Mouse (Mus musculus): ENCODE measurements at regions not wholly inside any gene's neighbourhood (a gene's known extent, or its start where the extent isn't known, plus 50 kb on each side); places are given as distances from the start of the nearest gene placed in this dataset.
"Not testable (repeated sequence)": the region's sequence is repeated elsewhere in the genome, so short reads cannot be mapped to it uniquely, and the experiment has no call there.

DNA sequence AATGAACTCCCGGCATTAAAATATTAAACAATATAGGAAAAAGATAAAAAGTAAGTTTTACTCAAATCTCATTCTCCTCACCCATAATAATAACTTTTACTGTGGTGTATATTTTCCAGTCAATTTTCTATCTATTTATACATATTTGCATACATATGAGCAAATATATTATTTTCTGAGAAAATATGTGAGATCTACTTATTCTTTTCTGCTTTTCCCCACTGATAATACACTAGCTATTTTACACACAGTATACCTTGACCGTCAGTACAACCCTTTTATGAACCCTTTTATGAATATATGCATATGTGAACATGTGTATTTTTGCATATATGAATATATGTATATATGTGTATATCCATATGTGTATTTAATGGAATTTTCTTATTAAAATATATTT lies 77.2 kb upstream of the Cwc22 start:
- Histone ChIP-seq H3K27me3 (ENCODE audit: control insufficient read depth, insufficient read depth, low read length) (no peaks in the 10 kb centered on the region), H3K9ac (ENCODE audit: low read depth, low read length) (no peak overlapping the region), H3K4me3 (ENCODE audit: low read depth, low read length) (no peak overlapping the region), H3K4me2 (no peak overlapping the region), H3K36me3 (ENCODE audit: control insufficient read depth, insufficient read depth, low read length) (no peaks in the 10 kb centered on the region), H3K4me1 (ENCODE audit: control insufficient read depth, insufficient read depth, low read length) (no peaks in the 10 kb centered on the region), H3K27ac (ENCODE audit: low read depth, low read length) (no peak overlapping the region), H3K9me3 (replicated peaks; ENCODE audit: control insufficient read depth, low read length) (no peaks in the 10 kb centered on the region)
- no peak for ATAC-seq (replicated peaks; ENCODE audit: insufficient number of reproducible peaks, low FRiP score, low TSS enrichment)
- WGBS (ENCODE audit: insufficient replicate concordance) = 76% methylated on average over 2 of the region's 2 CpGs

DNA sequence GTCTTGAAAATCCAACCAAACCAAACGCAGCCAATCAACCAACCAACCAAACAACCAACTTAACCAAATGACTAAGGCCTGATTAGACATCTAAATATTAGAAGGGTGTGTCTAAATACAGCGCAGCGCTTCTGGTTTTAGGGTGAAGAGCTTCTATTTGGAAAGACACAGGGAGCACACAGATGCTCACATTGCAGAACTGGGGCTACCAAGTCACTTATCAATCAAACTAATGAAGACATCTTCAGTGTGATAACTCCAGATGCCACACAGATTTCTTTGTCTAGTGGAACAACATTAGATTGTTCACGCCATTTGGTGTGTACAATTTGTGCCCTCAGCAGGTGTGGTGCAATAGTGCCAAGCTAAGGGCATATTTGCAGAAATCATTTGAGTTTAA lies 76.6 kb upstream of the Cwc22 start:
- WGBS (ENCODE audit: insufficient replicate concordance) = 75% methylated on average over 4 of the region's 4 CpGs
- Histone ChIP-seq H3K27ac (ENCODE audit: low read depth, low read length) (no peak overlapping the region), H3K4me2 (no peak overlapping the region), H3K36me3 (ENCODE audit: control insufficient read depth, insufficient read depth, low read length) (no peaks in the 10 kb centered on the region), H3K4me1 (ENCODE audit: control insufficient read depth, insufficient read depth, low read length) (no peaks in the 10 kb centered on the region), H3K4me3 (ENCODE audit: low read depth, low read length) (no peak overlapping the region), H3K9ac (ENCODE audit: low read depth, low read length) (no peak overlapping the region), H3K9me3 (replicated peaks; ENCODE audit: control insufficient read depth, low read length) (no peaks in the 10 kb centered on the region), H3K27me3 (ENCODE audit: control insufficient read depth, insufficient read depth, low read length) (no peaks in the 10 kb centered on the region)
- ATAC-seq (replicated peaks; ENCODE audit: insufficient number of reproducible peaks, low FRiP score, low TSS enrichment) = no peak

DNA sequence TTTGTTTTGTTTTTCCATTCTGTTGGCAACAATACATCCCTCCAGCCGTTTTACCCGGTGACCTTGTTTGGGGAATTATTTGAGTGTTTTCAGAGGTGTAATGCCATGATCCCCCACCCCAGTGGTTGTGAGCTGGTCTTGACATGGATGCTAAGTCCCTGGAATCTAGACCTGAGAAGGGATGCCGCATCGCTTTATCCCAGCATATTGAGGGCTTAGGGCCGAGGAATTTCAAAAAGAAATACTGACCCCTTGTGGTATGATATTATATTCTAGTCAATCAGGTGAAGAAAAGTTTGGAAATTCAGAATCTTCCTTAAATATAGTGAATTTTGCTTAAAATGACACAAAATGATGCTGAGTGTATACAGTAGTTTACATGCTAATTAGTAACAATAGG lies 75.7 kb upstream of the Cwc22 start:
- Histone ChIP-seq H3K4me2 (no peak overlapping the region), H3K36me3 (ENCODE audit: control insufficient read depth, insufficient read depth, low read length) (no peaks in the 10 kb centered on the region), H3K27me3 (ENCODE audit: control insufficient read depth, insufficient read depth, low read length) (no peaks in the 10 kb centered on the region), H3K4me1 (ENCODE audit: control insufficient read depth, insufficient read depth, low read length) (no peaks in the 10 kb centered on the region), H3K9ac (ENCODE audit: low read depth, low read length) (no peak overlapping the region), H3K27ac (ENCODE audit: low read depth, low read length) (no peak overlapping the region), H3K9me3 (replicated peaks; ENCODE audit: control insufficient read depth, low read length) (no peaks in the 10 kb centered on the region), H3K4me3 (ENCODE audit: low read depth, low read length) (no peak overlapping the region)
- WGBS (ENCODE audit: insufficient replicate concordance) = 32% methylated on average over 5 of the region's 5 CpGs
- ATAC-seq (replicated peaks; ENCODE audit: insufficient number of reproducible peaks, low FRiP score, low TSS enrichment) = no peak

DNA sequence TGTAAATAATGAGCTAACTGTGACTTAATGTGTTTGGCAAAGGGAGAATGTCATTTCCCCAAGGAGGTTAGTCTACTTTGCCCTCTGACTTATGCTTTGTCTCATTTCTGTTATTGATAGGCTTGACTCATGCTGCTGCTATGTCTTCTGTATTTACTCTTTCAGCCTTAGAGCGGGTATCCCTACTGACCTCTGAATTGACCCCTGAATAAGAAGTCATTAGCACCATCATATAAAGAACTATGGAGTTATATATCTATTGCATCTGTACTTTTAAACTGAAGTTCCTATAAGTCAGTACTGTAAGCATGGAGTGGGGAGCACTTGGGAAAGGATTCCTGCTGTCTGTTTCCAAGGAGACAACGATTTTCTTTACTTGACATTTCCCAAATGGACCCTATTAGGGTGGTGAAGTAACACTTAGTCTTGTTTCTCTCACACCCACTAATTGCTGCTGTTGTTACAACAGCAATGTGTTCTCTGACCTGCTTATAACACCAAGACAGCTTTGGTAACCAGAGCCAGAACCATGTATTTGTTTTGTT lies 75.3 kb upstream of the Cwc22 start:
- ATAC-seq (replicated peaks; ENCODE audit: insufficient number of reproducible peaks, low FRiP score, low TSS enrichment) = no peak

DNA sequence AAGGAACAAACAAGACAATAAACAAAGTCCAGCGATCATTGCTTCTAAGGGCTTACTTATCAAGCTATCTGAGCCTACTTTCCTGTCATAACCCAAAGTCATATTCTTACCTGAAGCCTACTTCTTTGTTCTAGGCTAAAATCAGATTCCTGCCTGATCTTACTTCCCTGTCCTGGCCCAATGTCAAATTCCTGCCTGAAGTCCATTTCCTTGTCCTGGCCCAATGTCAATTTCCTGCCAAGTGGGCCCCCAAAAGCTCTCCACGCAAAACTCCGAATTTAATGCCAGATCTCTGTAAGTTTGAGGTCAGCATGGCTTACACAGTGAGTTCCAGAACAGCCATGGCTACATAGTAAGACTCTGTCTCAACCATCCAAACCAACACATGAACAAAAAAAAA lies 74.3 kb upstream of the Cwc22 start:
- Histone ChIP-seq H3K4me3 (ENCODE audit: low read depth, low read length) (no peak overlapping the region), H3K9me3 (replicated peaks; ENCODE audit: control insufficient read depth, low read length) (no peaks in the 10 kb centered on the region), H3K4me2 (no peak overlapping the region), H3K36me3 (ENCODE audit: control insufficient read depth, insufficient read depth, low read length) (no peaks in the 10 kb centered on the region), H3K27ac (ENCODE audit: low read depth, low read length) (no peak overlapping the region), H3K27me3 (ENCODE audit: control insufficient read depth, insufficient read depth, low read length) (no peaks in the 10 kb centered on the region), H3K9ac (ENCODE audit: low read depth, low read length) (no peak overlapping the region), H3K4me1 (ENCODE audit: control insufficient read depth, insufficient read depth, low read length) (no peaks in the 10 kb centered on the region)
- no peak for ATAC-seq (replicated peaks; ENCODE audit: insufficient number of reproducible peaks, low FRiP score, low TSS enrichment)
- 84% methylated on average over 3 of the region's 3 CpGs for WGBS (ENCODE audit: insufficient replicate concordance)

More for the DNA sequence above, 75.3 kb upstream of the Cwc22 start:
- Histone ChIP-seq H3K4me2 (no peak overlapping the region), H3K9ac (ENCODE audit: low read depth, low read length) (no peak overlapping the region), H3K36me3 (ENCODE audit: control insufficient read depth, insufficient read depth, low read length) (no peaks in the 10 kb centered on the region), H3K27ac (ENCODE audit: low read depth, low read length) (no peak overlapping the region), H3K4me3 (ENCODE audit: low read depth, low read length) (no peak overlapping the region), H3K27me3 (ENCODE audit: control insufficient read depth, insufficient read depth, low read length) (no peaks in the 10 kb centered on the region), H3K4me1 (ENCODE audit: control insufficient read depth, insufficient read depth, low read length) (no peaks in the 10 kb centered on the region), H3K9me3 (replicated peaks; ENCODE audit: control insufficient read depth, low read length) (no peaks in the 10 kb centered on the region)
- 61% methylated on average over 2 of the region's 2 CpGs for WGBS (ENCODE audit: insufficient replicate concordance)

DNA sequence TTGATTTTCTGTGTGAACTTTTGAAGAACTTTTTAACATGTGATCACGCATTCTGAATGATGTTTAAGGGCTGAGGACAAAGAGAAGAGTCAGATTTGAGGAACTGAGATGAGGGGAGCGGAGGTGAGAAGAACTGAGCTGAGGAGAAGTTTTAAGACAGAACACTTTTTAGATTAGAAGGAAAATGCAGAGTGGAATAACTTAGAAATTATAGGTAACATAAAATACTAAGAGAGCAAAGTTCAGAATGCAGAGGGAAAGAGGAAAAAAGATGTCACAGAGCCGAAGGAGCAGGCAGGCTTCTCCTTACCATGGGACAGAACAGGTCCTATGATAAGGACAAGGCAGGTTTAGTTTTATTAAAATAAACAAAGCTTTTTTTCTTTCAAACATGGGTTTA lies 73.7 kb upstream of the Cwc22 start:
- 85% methylated on average over 3 of the region's 3 CpGs for WGBS (ENCODE audit: insufficient replicate concordance)
- H3K4me3 ChIP-seq (ENCODE audit: low read depth, low read length) = no peak overlapping the region
- H3K9ac ChIP-seq (ENCODE audit: low read depth, low read length) = no peak overlapping the region
- no peak for ATAC-seq (replicated peaks; ENCODE audit: insufficient number of reproducible peaks, low FRiP score, low TSS enrichment)
- H3K4me2 ChIP-seq = no peak overlapping the region
- H3K9me3 ChIP-seq (replicated peaks; ENCODE audit: control insufficient read depth, low read length) = no peaks in the 10 kb centered on the region
- H3K36me3 ChIP-seq (ENCODE audit: control insufficient read depth, insufficient read depth, low read length) = no peaks in the 10 kb centered on the region
- H3K4me1 ChIP-seq (ENCODE audit: control insufficient read depth, insufficient read depth, low read length) = no peaks in the 10 kb centered on the region
- no peaks in the 10 kb centered on the region for H3K27me3 ChIP-seq (ENCODE audit: control insufficient read depth, insufficient read depth, low read length)
- no peak overlapping the region for H3K27ac ChIP-seq (ENCODE audit: low read depth, low read length)

DNA sequence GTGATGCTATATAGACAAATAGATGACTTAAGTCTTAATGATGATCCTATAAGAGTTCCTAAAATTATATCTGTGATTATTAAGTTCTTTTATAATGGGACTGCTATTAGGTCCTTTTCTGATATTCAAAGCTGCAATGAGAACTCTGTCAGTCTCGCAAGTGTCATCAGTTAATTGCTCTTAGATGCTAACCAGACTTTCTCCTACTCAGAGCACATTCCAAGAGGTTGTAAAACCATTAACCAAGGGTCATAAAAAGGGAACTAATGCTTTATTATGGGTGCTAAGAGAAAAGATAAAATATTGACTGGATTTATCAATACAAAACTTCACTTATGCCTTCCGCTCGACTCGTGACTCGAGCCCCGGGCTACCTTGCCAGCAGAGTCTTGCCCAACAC lies 66.3 kb upstream of the Cwc22 start:
- not testable (repeated sequence) for H3K4me1 ChIP-seq (ENCODE audit: control insufficient read depth, insufficient read depth, low read length); H3K9me3 ChIP-seq (replicated peaks; ENCODE audit: control insufficient read depth, low read length); H3K36me3 ChIP-seq (ENCODE audit: control insufficient read depth, insufficient read depth, low read length); H3K4me3 ChIP-seq (ENCODE audit: low read depth, low read length); H3K9ac ChIP-seq (ENCODE audit: low read depth, low read length); H3K27me3 ChIP-seq (ENCODE audit: control insufficient read depth, insufficient read depth, low read length); H3K4me2 ChIP-seq; ATAC-seq (replicated peaks; ENCODE audit: insufficient number of reproducible peaks, low FRiP score, low TSS enrichment); H3K27ac ChIP-seq (ENCODE audit: low read depth, low read length)
- WGBS (ENCODE audit: insufficient replicate concordance) = 95% methylated on average over 6 of the region's 6 CpGs

DNA sequence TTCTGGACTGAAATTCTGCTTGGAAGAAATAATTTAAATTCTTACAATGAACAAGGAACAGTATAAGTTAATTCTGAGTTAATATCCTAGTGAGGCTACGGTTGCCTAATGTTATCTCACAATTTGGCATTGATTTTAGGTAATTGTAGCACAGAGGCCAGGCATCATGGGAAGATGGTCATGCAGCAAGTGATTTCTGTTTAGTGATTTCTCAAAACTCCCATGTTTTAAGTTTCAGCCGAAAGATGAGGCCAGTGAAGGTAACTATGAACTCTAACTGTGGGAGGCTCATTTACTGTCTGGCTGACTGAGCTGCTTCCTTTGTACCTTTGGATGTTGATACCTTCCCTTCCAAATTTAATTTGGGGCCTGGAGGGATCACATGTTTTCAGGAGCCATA lies 65.6 kb upstream of the Cwc22 start:
- no peak overlapping the region for H3K27ac ChIP-seq (ENCODE audit: low read depth, low read length)
- H3K9me3 ChIP-seq (replicated peaks; ENCODE audit: control insufficient read depth, low read length) = no peaks in the 10 kb centered on the region
- 85% methylated on average over 2 of the region's 2 CpGs for WGBS (ENCODE audit: insufficient replicate concordance)
- no peak overlapping the region for H3K9ac ChIP-seq (ENCODE audit: low read depth, low read length)
- no peak overlapping the region for H3K4me2 ChIP-seq
- H3K4me3 ChIP-seq (ENCODE audit: low read depth, low read length) = no peak overlapping the region
- no peaks in the 10 kb centered on the region for H3K36me3 ChIP-seq (ENCODE audit: control insufficient read depth, insufficient read depth, low read length)
- no peaks in the 10 kb centered on the region for H3K4me1 ChIP-seq (ENCODE audit: control insufficient read depth, insufficient read depth, low read length)
- no peaks in the 10 kb centered on the region for H3K27me3 ChIP-seq (ENCODE audit: control insufficient read depth, insufficient read depth, low read length)
- ATAC-seq (replicated peaks; ENCODE audit: insufficient number of reproducible peaks, low FRiP score, low TSS enrichment) = no peak

DNA sequence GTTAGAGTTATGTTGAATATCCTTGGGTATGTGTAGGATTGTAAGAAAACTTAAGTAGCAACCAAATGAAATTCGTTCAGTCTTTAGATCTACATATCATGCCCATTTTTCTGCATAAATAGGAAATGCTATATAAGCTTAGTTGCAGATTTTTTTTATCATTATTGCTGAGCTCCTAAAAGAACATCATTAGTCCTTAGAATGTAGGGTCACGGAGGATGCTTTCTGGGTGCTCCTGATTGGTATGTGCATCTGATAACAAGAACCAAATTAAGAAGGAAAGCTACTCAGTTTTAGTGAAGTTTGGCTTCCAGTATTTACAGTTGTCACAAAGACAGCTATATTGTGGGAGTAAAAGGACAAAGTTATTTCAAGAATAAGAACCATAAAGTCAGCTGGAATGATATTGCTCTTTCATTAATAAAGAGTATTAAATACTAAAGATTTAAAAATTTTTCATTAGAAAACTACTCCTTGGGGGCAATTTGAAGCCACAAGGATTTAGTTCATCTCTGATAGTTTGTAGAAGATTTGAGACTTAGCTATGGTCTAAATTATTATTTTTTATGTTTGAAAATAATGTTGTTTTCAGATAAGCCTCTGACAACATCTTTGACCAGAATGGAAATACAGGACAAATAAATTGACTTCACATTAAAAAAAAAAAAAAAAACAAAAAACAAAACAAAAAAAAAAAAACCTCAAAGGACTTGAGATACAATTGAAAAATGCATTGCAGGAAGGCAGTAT lies 65.1 kb upstream of the Cwc22 start:
- Histone ChIP-seq H3K9me3 (replicated peaks; ENCODE audit: control insufficient read depth, low read length) (no peaks in the 10 kb centered on the region), H3K36me3 (ENCODE audit: control insufficient read depth, insufficient read depth, low read length) (no peaks in the 10 kb centered on the region), H3K27ac (ENCODE audit: low read depth, low read length) (no peak overlapping the region), H3K4me3 (ENCODE audit: low read depth, low read length) (no peak overlapping the region), H3K27me3 (ENCODE audit: control insufficient read depth, insufficient read depth, low read length) (no peaks in the 10 kb centered on the region), H3K4me2 (no peak overlapping the region), H3K9ac (ENCODE audit: low read depth, low read length) (no peak overlapping the region), H3K4me1 (ENCODE audit: control insufficient read depth, insufficient read depth, low read length) (no peaks in the 10 kb centered on the region)
- 79% methylated on average over 2 of the region's 2 CpGs for WGBS (ENCODE audit: insufficient replicate concordance)
- no peak for ATAC-seq (replicated peaks; ENCODE audit: insufficient number of reproducible peaks, low FRiP score, low TSS enrichment)

All from heart, embryonic 11.5 days (tissue).